Mouse (Mus musculus) bone marrow macrophage, adult 2 months (primary cell): ENCODE measurements at regions not wholly inside any gene's neighbourhood (a gene's known extent, or its start where the extent isn't known, plus 50 kb on each side); places are given as distances from the start of the nearest gene placed in this dataset.

ENCODE experiments used
- H3K27ac ChIP-seq: 2 replicates; pipeline ENCODE4 v1.5.1; 2012; ENCODE audit warnings: low read depth, low read length; ENCODE audit not compliant: insufficient read depth
- H3K4me1 ChIP-seq: 2 replicates; pipeline ENCODE4 v1.6.1; 2012; ENCODE audit warnings: low read length; ENCODE audit not compliant: control insufficient read depth, insufficient read depth
- H3K4me3 ChIP-seq: 2 replicates; pipeline ENCODE4 v1.5.1; 2012; ENCODE audit warnings: mild to moderate bottlenecking, low read length, moderate library complexity; ENCODE audit not compliant: insufficient read depth
- CTCF ChIP-seq: IDR thresholded peaks from 2 replicates; pipeline ENCODE4 v1.5.1; 2012; ENCODE audit warnings: low read depth, mild to moderate bottlenecking, low read length, moderate library complexity
- POLR2A ChIP-seq: IDR thresholded peaks from 2 replicates; pipeline ENCODE4 v1.6.1; 2012; ENCODE audit warnings: mild to moderate bottlenecking, low read depth, low read length, borderline replicate concordance

DNA sequence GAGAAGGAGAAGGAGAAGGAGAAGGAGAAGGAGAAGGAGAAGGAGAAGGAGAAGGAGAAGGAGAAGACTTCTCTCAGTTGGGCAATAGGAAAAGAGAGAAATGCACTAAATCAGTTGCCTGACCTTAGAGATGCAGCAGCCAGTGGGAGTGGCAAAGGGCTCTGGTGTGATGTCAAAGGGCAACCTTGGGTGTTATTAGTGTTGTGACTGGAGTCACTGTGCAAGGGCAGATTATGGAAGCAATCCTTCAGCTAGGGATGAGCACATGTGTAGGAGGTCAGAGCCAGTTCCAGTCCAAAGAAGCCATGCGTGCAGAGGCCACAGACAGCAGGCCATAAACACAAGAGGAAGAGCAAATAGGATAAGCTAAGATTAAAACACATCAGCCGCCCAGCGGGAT lies 56.7 kb upstream of the Mast4 start:
- no peaks in the 10 kb centered on the region for H3K4me1 ChIP-seq
- H3K4me3 ChIP-seq = no peak overlapping the region
- no peak for TF ChIP-seq POLR2A
- TF ChIP-seq CTCF = no peak
- H3K27ac ChIP-seq = no peak overlapping the region

DNA sequence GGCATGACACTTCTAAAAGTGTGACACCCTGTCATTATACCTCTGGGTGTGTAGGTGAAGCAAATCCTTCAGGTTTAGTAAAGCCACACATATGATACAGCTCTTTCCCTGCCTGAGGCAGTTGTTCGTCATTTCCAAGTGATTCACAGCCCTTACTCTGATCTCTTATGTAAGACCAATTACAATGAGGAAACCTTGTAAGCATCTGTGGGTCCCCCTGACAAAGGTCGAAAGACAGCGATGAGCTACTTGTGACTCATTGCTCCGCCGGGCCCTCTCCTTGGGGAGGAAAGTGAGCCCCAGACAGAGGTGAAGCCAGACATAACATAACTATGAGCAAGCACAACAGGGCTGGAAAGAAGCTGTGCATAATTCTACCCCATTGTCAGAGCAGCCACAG lies 52.7 kb upstream of the Mast4 start:
- Histone ChIP-seq H3K4me1 (no peaks in the 10 kb centered on the region), H3K4me3 (no peak overlapping the region), H3K27ac (no peak overlapping the region)
- TF ChIP-seq POLR2A = no peak
- no peak for TF ChIP-seq CTCF
